Comparison of ENCODE assay signal across 8 mouse cellular contexts in the genomic region with DNA sequence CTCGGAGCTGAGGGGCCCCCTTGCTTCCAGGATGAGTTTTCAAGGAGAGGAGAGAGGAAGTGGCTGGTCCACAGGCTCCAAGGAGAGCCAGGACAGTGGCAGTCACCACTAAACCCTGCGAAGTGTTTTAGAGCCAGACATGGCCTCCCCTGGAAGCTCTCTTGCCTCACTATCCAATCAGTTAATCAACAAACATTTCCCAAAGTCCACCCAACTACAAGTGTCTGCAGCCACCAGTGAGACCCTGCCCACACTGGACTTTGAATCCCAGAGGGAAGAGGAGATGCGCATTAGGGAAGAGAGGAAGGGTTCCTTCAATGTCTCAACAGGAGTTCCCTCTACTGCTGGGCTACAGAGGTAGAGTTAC. TPM values are rescaled to one million over a fixed set of nuclear protein-coding genes. Genes with fewer than 3 reads are reported as not detected.
A peak's percentile ranks its signal among the peaks of the same experiment; 100 is the strongest.
DNase-seq lines count a peak whose midpoint lies in the region; ATAC-seq lines count a peak whose summit lies in the region.

No protein-coding gene starts in this region.

- DNase-seq in kidney, adult 18-20 months: no peak
- no peak for DNase-seq in MN1 (ENCODE audit: low spot score)
- DNase-seq in cerebellum, adult 11-12 months: no peak
- no peak for DNase-seq in spleen, adult 12 weeks (ENCODE audit: low spot score)

- H3K9ac ChIP-seq in kidney, embryonic 15.5 days: peak overlapping the region; percentile 83
- peak overlapping the region; percentile 74; the same call in 1 of the 2 replicates for H3K9ac ChIP-seq in embryonic facial prominence, embryonic 12.5 days
- H3K9ac ChIP-seq in intestine, embryonic 16.5 days (ENCODE audit: low read depth, low read length): peak overlapping the region; percentile 85
- peak overlapping the region; percentile 83 for H3K9ac ChIP-seq in neural tube, embryonic 12.5 days

- peaks cover 5% of the 10 kb centered on the region; the same call in 1 of the 2 replicates for H3K36me3 ChIP-seq in kidney, embryonic 15.5 days
- no peaks in the 10 kb centered on the region for H3K36me3 ChIP-seq in embryonic facial prominence, embryonic 12.5 days
- H3K36me3 ChIP-seq in intestine, embryonic 16.5 days (ENCODE audit: control insufficient read depth, insufficient read depth, low read length): 0 out of 2 replicates have a peak, but pooled peaks cover 4% of the 10 kb centered on the region
- H3K36me3 ChIP-seq in neural tube, embryonic 12.5 days: peaks cover 5% of the 10 kb centered on the region; the same call in 1 of the 2 replicates

- H3K27ac ChIP-seq in kidney, embryonic 15.5 days: peak overlapping the region; percentile 89
- no peak overlapping the region; the same call in 1 of the 2 replicates for H3K27ac ChIP-seq in embryonic facial prominence, embryonic 12.5 days
- H3K27ac ChIP-seq in intestine, embryonic 16.5 days (ENCODE audit: low read length): no peak overlapping the region
- 0 out of 2 replicates have a peak overlapping the region, but pooled peaks have one; percentile 68 for H3K27ac ChIP-seq in neural tube, embryonic 12.5 days

- 26% methylated on average over 3 of the region's 3 CpGs for WGBS in kidney, embryonic 15.5 days
- 18% methylated on average over 3 of the region's 3 CpGs for WGBS in embryonic facial prominence, embryonic 12.5 days
- WGBS in intestine, embryonic 16.5 days: 30% methylated on average over 3 of the region's 3 CpGs
- WGBS in neural tube, embryonic 12.5 days: 24% methylated on average over 3 of the region's 3 CpGs

- peak; percentile 30; the same call in 1 of the 2 replicates for ATAC-seq in kidney, embryonic 15.5 days (replicated peaks; ENCODE audit: low FRiP score)
- no peak for ATAC-seq in embryonic facial prominence, embryonic 12.5 days (ENCODE audit: insufficient number of reproducible peaks, insufficient read depth, low FRiP score, low TSS enrichment)
- peak; percentile 14 for ATAC-seq in intestine, embryonic 16.5 days
- no peak for ATAC-seq in neural tube, embryonic 12.5 days (ENCODE audit: low FRiP score, low read depth)

- H3K4me2 ChIP-seq in kidney, embryonic 15.5 days: peak overlapping the region; percentile 92
- H3K4me2 ChIP-seq in embryonic facial prominence, embryonic 12.5 days (replicated peaks): peak overlapping the region; percentile 79
- peak overlapping the region; percentile 80 for H3K4me2 ChIP-seq in intestine, embryonic 16.5 days (ENCODE audit: low read depth, low read length)
- H3K4me2 ChIP-seq in neural tube, embryonic 12.5 days (replicated peaks): peak overlapping the region; percentile 80

- peak overlapping the region; percentile 90 for H3K4me3 ChIP-seq in kidney, embryonic 15.5 days (replicated peaks)
- H3K4me3 ChIP-seq in embryonic facial prominence, embryonic 12.5 days: peak overlapping the region; percentile 75
- peak overlapping the region; percentile 86 for H3K4me3 ChIP-seq in intestine, embryonic 16.5 days (ENCODE audit: low read length)
- peak overlapping the region; percentile 79 for H3K4me3 ChIP-seq in neural tube, embryonic 12.5 days

- H3K27me3 ChIP-seq in kidney, embryonic 15.5 days: peaks cover 16% of the 10 kb centered on the region; the same call in 1 of the 2 replicates
- H3K27me3 ChIP-seq in embryonic facial prominence, embryonic 12.5 days: peaks cover 11% of the 10 kb centered on the region; the same call in 1 of the 2 replicates
- peaks cover 4% of the 10 kb centered on the region; the same call in 1 of the 2 replicates for H3K27me3 ChIP-seq in intestine, embryonic 16.5 days (replicated peaks; ENCODE audit: control insufficient read depth, insufficient read depth, low read length)
- 0 out of 2 replicates have a peak, but pooled peaks cover 5% of the 10 kb centered on the region for H3K27me3 ChIP-seq in neural tube, embryonic 12.5 days (replicated peaks)

- H3K4me1 ChIP-seq in kidney, embryonic 15.5 days: peaks cover 13% of the 10 kb centered on the region
- H3K4me1 ChIP-seq in embryonic facial prominence, embryonic 12.5 days: peaks cover 5% of the 10 kb centered on the region; the same call in 1 of the 2 replicates
- peaks cover 5% of the 10 kb centered on the region for H3K4me1 ChIP-seq in intestine, embryonic 16.5 days (ENCODE audit: control insufficient read depth, insufficient read depth, low read length)
- peaks cover 12% of the 10 kb centered on the region; the same call in 1 of the 2 replicates for H3K4me1 ChIP-seq in neural tube, embryonic 12.5 days

- no peaks in the 10 kb centered on the region for H3K9me3 ChIP-seq in kidney, embryonic 15.5 days (replicated peaks)
- no peaks in the 10 kb centered on the region for H3K9me3 ChIP-seq in embryonic facial prominence, embryonic 12.5 days
- 0 out of 2 replicates have a peak, but pooled peaks cover 3% of the 10 kb centered on the region for H3K9me3 ChIP-seq in intestine, embryonic 16.5 days (ENCODE audit: control insufficient read depth, low read length)
- peaks cover 7% of the 10 kb centered on the region for H3K9me3 ChIP-seq in neural tube, embryonic 12.5 days

RNA-seq across cellular contexts. Expression of gene Cdyl2, which starts 0.8 kb away (rescaled TPM):
- 8.4 and 9.3 TPM in 2 replicates for polyA plus RNA-seq in kidney, embryonic 15.5 days (2015; fragmentation: Nextera tagmentation; extraction: Ambion mirVana)
- polyA plus RNA-seq in embryonic facial prominence, embryonic 12.5 days (2016; fragmentation: Nextera tagmentation; extraction: Ambion mirVana): 9.7 and 10.4 TPM in 2 replicates
- 4.0 and 4.3 TPM in 2 replicates for polyA plus RNA-seq in intestine, embryonic 16.5 days (2015; fragmentation: Nextera tagmentation; extraction: Ambion mirVana)
- polyA plus RNA-seq in neural tube, embryonic 12.5 days (2016; fragmentation: Nextera tagmentation; extraction: Ambion mirVana): 9.1 and 9.3 TPM in 2 replicates

Comparison
In these comparisons a context has a peak if more than half of its experiments do, and no peak if none do; other contexts are left out.
1. ATAC-seq: peak in kidney, embryonic 15.5 days (single experiment) and intestine, embryonic 16.5 days (single experiment); none in embryonic facial prominence, embryonic 12.5 days (single experiment) and neural tube, embryonic 12.5 days (single experiment).
2. H3K27ac ChIP-seq: peak in kidney, embryonic 15.5 days (single experiment) and neural tube, embryonic 12.5 days (single experiment); none in embryonic facial prominence, embryonic 12.5 days (single experiment) and intestine, embryonic 16.5 days (single experiment).
3. Peak in every context shown above with its lines, with median percentiles within 50 percentile points of each other: H3K4me2 ChIP-seq, H3K4me3 ChIP-seq and H3K9ac ChIP-seq.